Mouse (Mus musculus) erythroblast, embryonic 14.5 days (primary cell): Measurements from ENCODE around the gene Serpinf1. TPM values are rescaled to one million over a fixed set of nuclear protein-coding genes. Genes with fewer than 3 reads are reported as not detected.
"Not testable (repeated sequence)": the region's sequence is repeated elsewhere in the genome, so short reads cannot be mapped to it uniquely, and the experiment has no call there.

ENCODE experiments used
- H3K27me3 ChIP-seq: 2 replicates; pipeline ENCODE4 v1.6.1; 2012; ENCODE audit warnings: inconsistent platforms; ENCODE audit not compliant: control insufficient read depth
- H3K36me3 ChIP-seq: 2 replicates; pipeline ENCODE4 v1.6.1; 2012; ENCODE audit warnings: mild to moderate bottlenecking, inconsistent platforms; ENCODE audit not compliant: control insufficient read depth
- H3K4me1 ChIP-seq: 2 replicates; pipeline ENCODE4 v1.6.1; 2012; ENCODE audit warnings: inconsistent platforms; ENCODE audit not compliant: control insufficient read depth
- H3K4me3 ChIP-seq: replicated peaks from 2 replicates; pipeline ENCODE3; 2012; ENCODE audit warnings: moderate library complexity, mild to moderate bottlenecking, inconsistent platforms
- H3K9me3 ChIP-seq: 2 replicates; pipeline ENCODE4 v1.6.1; 2012; ENCODE audit warnings: low read length, inconsistent platforms, mixed read lengths; ENCODE audit not compliant: control insufficient read depth
- GATA1 ChIP-seq: IDR thresholded peaks from 2 replicates; pipeline ENCODE4 v1.6.1; 2012; ENCODE audit warnings: low read length, inconsistent platforms, mixed read lengths
- TAL1 ChIP-seq: IDR thresholded peaks from 3 replicates; pipeline ENCODE4 v1.6.1; 2012; ENCODE audit warnings: low read length, inconsistent platforms, mixed read lengths
- polyA plus RNA-seq: library from polyadenylated mRNA; stranded (reverse); fragments of >175 nt; gene quantifications from 2 replicates; pipeline ENCODE4 v1.2.3, GENCODE M21; 2012

Gene Serpinf1
- polyA plus RNA-seq, 1 experiment, result 0.18 TPM

- Histone ChIP-seq H3K36me3 (peaks cover 8% of the 10 kb centered on the region), H3K4me1 (peaks cover 2% of the 10 kb centered on the region), H3K27me3 (no peaks in the 10 kb centered on the region), H3K9me3 (no peaks in the 10 kb centered on the region), H3K4me3 (no peak overlapping the region)
- TF ChIP-seq GATA1, result no peak
- no peak for TF ChIP-seq TAL1
Observed at GRCm38 (mm10) chr11:75403301-75404052, 19.0 kb downstream of the Serpinf1 start.

DNA sequence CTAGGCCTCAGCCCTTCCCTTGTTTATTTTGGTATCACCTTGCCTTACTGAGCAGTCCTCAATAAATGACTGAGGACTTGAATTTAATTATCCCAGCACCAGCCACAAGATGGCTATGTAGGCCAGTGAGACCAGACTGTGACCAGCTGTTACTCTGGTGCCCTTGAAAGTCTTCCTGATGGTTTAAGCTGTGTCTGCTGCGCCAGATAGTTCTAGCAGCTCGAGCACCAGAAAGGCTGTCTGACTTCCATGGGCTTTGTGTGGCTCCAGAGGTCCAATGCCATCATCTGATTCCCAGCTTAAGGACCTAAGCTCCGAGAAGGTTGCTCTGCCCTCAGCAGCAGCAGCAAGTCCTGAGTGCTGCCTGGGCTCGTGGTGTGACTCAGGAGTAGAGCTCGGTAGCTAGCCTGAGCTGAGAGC is 20.2 kb downstream of the Serpinf1 start:
- no peak overlapping the region for H3K4me3 ChIP-seq

GRCm38 (mm10) chr11:75400099-75400498 is 22.4 kb downstream of the Serpinf1 start:
- H3K9me3 ChIP-seq, result no peaks in the 10 kb centered on the region
- H3K27me3 ChIP-seq, result no peaks in the 10 kb centered on the region
- H3K4me1 ChIP-seq, result peaks cover 2% of the 10 kb centered on the region
- H3K36me3 ChIP-seq, result peaks cover 8% of the 10 kb centered on the region
- TF ChIP-seq TAL1 (no peak), GATA1 (no peak)
- H3K4me3 ChIP-seq, result no peak overlapping the region

More for the DNA sequence above, 20.2 kb downstream of the Serpinf1 start:
- peaks cover 8% of the 10 kb centered on the region for H3K36me3 ChIP-seq
- no peaks in the 10 kb centered on the region for H3K27me3 ChIP-seq
- TF ChIP-seq GATA1 (no peak), TAL1 (no peak)
- no peaks in the 10 kb centered on the region for H3K9me3 ChIP-seq
- H3K4me1 ChIP-seq, result peaks cover 2% of the 10 kb centered on the region

DNA sequence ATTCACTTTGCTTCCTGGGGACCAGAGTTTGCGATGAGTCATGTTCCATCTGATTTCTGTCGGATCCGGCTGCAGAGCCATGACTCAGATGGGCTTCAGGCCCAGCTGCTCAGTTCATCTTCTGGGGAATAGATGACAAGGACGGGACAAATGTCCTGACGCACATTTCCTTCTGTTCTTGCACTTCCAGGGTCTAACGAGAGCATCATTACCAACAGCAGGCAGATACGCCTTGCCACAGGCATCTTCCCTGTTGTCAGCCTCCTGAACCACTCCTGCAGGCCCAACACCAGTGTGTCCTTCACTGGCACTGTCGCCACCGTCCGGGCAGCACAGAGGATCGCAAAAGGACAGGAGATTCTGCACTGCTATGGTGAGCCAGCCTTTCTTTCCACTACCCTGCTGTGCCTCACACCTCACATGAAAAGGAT is 23.1 kb downstream of the Serpinf1 start:
- Histone ChIP-seq H3K4me1 (peaks cover 2% of the 10 kb centered on the region), H3K9me3 (no peaks in the 10 kb centered on the region), H3K4me3 (no peak overlapping the region), H3K36me3 (peaks cover 6% of the 10 kb centered on the region), H3K27me3 (no peaks in the 10 kb centered on the region)
- TF ChIP-seq TAL1 (no peak), GATA1 (no peak)

DNA sequence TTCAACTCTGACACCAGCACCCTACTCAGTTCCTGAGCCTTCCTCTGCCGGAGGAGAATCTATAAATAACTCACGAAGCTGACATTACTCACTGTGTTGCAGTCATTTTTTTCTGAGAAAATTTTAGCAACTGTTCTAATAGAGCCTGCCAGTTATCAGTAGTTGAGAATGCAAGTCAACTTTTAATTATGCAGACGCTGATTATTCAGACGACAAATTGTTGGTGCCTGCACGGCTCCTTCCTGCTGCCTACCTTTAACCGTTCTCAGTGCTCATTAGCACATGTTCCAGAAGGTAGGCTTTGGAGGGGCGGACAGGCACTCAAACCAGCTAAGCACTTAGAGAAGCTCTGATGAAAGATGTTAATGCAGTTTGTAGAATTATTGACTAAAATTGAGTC is 25.0 kb downstream of the Serpinf1 start:
- Histone ChIP-seq H3K4me3 (no peak overlapping the region), H3K36me3 (peaks cover 6% of the 10 kb centered on the region), H3K4me1 (peaks cover 2% of the 10 kb centered on the region), H3K27me3 (no peaks in the 10 kb centered on the region), H3K9me3 (no peaks in the 10 kb centered on the region)
- TF ChIP-seq TAL1 (no peak), GATA1 (no peak)

DNA sequence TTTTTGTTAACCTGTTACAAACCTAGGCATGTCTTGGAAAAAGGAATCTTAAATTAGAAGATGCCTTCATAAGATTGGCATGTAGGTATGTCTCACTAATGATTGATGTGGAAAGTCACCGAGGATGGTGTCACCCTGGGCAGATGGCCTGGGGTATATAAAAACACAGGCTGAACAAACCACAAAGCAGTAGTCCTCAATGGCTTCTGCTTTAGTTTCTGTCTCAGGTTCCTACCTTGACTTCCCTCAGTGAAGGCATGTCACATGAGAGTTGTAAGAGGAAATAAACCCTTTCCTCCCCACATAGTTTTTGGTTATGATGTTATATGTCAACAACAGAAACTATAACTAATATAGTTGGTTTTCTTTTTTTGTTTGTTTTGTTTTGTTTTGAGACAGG is 26.9 kb downstream of the Serpinf1 start:
- H3K27me3 ChIP-seq, result no peaks in the 10 kb centered on the region
- H3K4me1 ChIP-seq, result no peaks in the 10 kb centered on the region; the same call in 1 of the 2 replicates
- no peak overlapping the region for H3K4me3 ChIP-seq
- H3K9me3 ChIP-seq, result no peaks in the 10 kb centered on the region
- TF ChIP-seq GATA1 (no peak), TAL1 (no peak)
- peaks cover 6% of the 10 kb centered on the region for H3K36me3 ChIP-seq

GRCm38 (mm10) chr11:75383529-75383928 is 39.0 kb downstream of the Serpinf1 start:
- not testable (repeated sequence) for H3K4me3 ChIP-seq, H3K4me1 ChIP-seq, H3K27me3 ChIP-seq
- Histone ChIP-seq H3K36me3 (peaks cover 12% of the 10 kb centered on the region), H3K9me3 (peaks cover 12% of the 10 kb centered on the region)

GRCm38 (mm10) chr11:75378786-75379185 is 43.7 kb downstream of the Serpinf1 start:
- not testable (repeated sequence) for H3K9me3 ChIP-seq, H3K36me3 ChIP-seq, H3K27me3 ChIP-seq, H3K4me3 ChIP-seq
- H3K4me1 ChIP-seq, result peaks cover 15% of the 10 kb centered on the region

- Histone ChIP-seq H3K27me3 (no peaks in the 10 kb centered on the region), H3K9me3 (no peaks in the 10 kb centered on the region), H3K4me3 (no peak overlapping the region), H3K4me1 (peaks cover 11% of the 10 kb centered on the region), H3K36me3 (no peaks in the 10 kb centered on the region)
- TF ChIP-seq TAL1, result no peak
- TF ChIP-seq GATA1, result no peak
Observed at GRCm38 (mm10) chr11:75377125-75377524, 45.4 kb downstream of the Serpinf1 start.

Other genes starting within 250 kb of the Serpinf1 start
- 0.13 and 0.47 TPM in 2 replicates for gene Ovca2, start 243.9 kb downstream of the Serpinf1 start, polyA plus RNA-seq
- gene Dph1, start 231.5 kb downstream of the Serpinf1 start, polyA plus RNA-seq, result 1.1 and 1.4 TPM in 2 replicates
- gene Rtn4rl1, start 228.9 kb downstream of the Serpinf1 start, polyA plus RNA-seq, result 0.01 TPM in 1 of 2 replicates, not detected in the other
- 7.1 and 7.4 TPM in 2 replicates for gene Rpa1, start 74.4 kb downstream of the Serpinf1 start, polyA plus RNA-seq
- 0.19 and 0.22 TPM in 2 replicates for gene Smyd4, start 74.3 kb downstream of the Serpinf1 start, polyA plus RNA-seq
- 0.36 and 0.42 TPM in 2 replicates for gene Serpinf2, start 16.9 kb upstream of the Serpinf1 start, polyA plus RNA-seq
- gene Wdr81, start 32.0 kb upstream of the Serpinf1 start, polyA plus RNA-seq, result 11.2 and 11.7 TPM in 2 replicates
- 0.15 and 0.41 TPM in 2 replicates for gene Tlcd2, start 39.0 kb upstream of the Serpinf1 start, polyA plus RNA-seq
- gene Prpf8, start 64.1 kb upstream of the Serpinf1 start, polyA plus RNA-seq, result 2.2 and 4.5 TPM in 2 replicates
- gene Rilp, start 87.4 kb upstream of the Serpinf1 start, polyA plus RNA-seq, result 0.10 TPM in 1 of 2 replicates, not detected in the other
- gene Scarf1, start 90.8 kb upstream of the Serpinf1 start, polyA plus RNA-seq, result 0.04 and 0.06 TPM in 2 replicates
- 0.29 and 0.56 TPM in 2 replicates for gene Slc43a2, start 109.0 kb upstream of the Serpinf1 start, polyA plus RNA-seq
- 2.2 and 2.7 TPM in 2 replicates for gene Pitpna, start 165.4 kb upstream of the Serpinf1 start, polyA plus RNA-seq
- gene Inpp5k, start 208.3 kb upstream of the Serpinf1 start, polyA plus RNA-seq, result 7.5 and 8.9 TPM in 2 replicates
- gene Myo1c, start 227.8 kb upstream of the Serpinf1 start, polyA plus RNA-seq, result 2.4 and 2.6 TPM in 2 replicates